Mouse (Mus musculus) liver, embryonic 14.5 days (tissue): ENCODE measurements at regions not wholly inside any gene's neighbourhood (a gene's known extent, or its start where the extent isn't known, plus 50 kb on each side); places are given as distances from the start of the nearest gene placed in this dataset.

Source experiments
- CTCF ChIP-seq: IDR thresholded peaks from 2 replicates; pipeline ENCODE4 v1.5.1; 2016; ENCODE audit warnings: antibody characterized with exemption, low read depth, control low read depth
- EP300 ChIP-seq: IDR thresholded peaks from 2 replicates; pipeline ENCODE4 v1.6.1; 2016; ENCODE audit warnings: antibody characterized with exemption, low read depth

- TF ChIP-seq CTCF (no peak), EP300 (no peak)
Observed at GRCm38 (mm10) chr1:13992978-13993377, 2100.1 kb downstream of the 4930444P10Rik start.
